Mouse (Mus musculus) midbrain, embryonic 11.5 days (tissue): ENCODE measurements around the gene Dennd6a. TPM values are rescaled to one million over a fixed set of nuclear protein-coding genes. Genes with fewer than 3 reads are reported as not detected.
A peak's percentile ranks its signal among the peaks of the same experiment; 100 is the strongest.

Source experiments
- ATAC-seq: fragments of 200-750 bp; cut with Nextera tagmentation; 2 replicates; pipeline ENCODE4 v1.8.0; 2017; ENCODE audit warnings: moderate TSS enrichment, moderate library complexity; ENCODE audit not compliant: low FRiP score
- DNase-seq: peaks from one replicate; pipeline ENCODE4 v3.0.0; 2015; ENCODE audit warnings: low spot score; ENCODE audit errors: missing footprints
- H3K27ac ChIP-seq: fragments of 300-500 bp; sonication (generic); 2 replicates; pipeline ENCODE4 v1.5.1; 2014; ENCODE audit warnings: low read depth, low read length
- H3K27me3 ChIP-seq: fragments of 300-500 bp; sonication (generic); 2 replicates; pipeline ENCODE4 v1.6.1; 2014; ENCODE audit warnings: mild to moderate bottlenecking, low read length, moderate library complexity, mixed read lengths; ENCODE audit not compliant: control insufficient read depth, insufficient read depth
- H3K36me3 ChIP-seq: fragments of 300-500 bp; sonication (generic); 2 replicates; pipeline ENCODE4 v1.6.1; 2014; ENCODE audit warnings: mild to moderate bottlenecking, low read length, moderate library complexity, mixed read lengths; ENCODE audit not compliant: control insufficient read depth, insufficient read depth
- H3K4me1 ChIP-seq: fragments of 300-500 bp; sonication (generic); 2 replicates; pipeline ENCODE4 v1.6.1; 2014; ENCODE audit warnings: low read length; ENCODE audit not compliant: control insufficient read depth, insufficient read depth
- H3K4me2 ChIP-seq: fragments of 300-500 bp; sonication (generic); 2 replicates; pipeline ENCODE4 v1.6.1; 2014; ENCODE audit warnings: mild to moderate bottlenecking, moderate library complexity
- H3K4me3 ChIP-seq: fragments of 300-500 bp; sonication (generic); 2 replicates; pipeline ENCODE4 v1.5.1; 2014; ENCODE audit warnings: low read depth, low read length
- H3K9ac ChIP-seq: fragments of 300-500 bp; sonication (generic); 2 replicates; pipeline ENCODE4 v1.6.1; 2014; ENCODE audit warnings: low read length
- H3K9me3 ChIP-seq: fragments of 300-500 bp; sonication (generic); 2 replicates; pipeline ENCODE4 v1.6.1; 2016; ENCODE audit warnings: low read length; ENCODE audit not compliant: control insufficient read depth
- WGBS: fragments of 180-500 bp; shearing (Covaris S2); extraction: QIAGEN DNeasy Blood & Tissue Kit; methylation state at CpG from one replicate; pipeline ENCODE4 v1.1.7; 2014; 5-methylcytosine and 5-hydroxymethylcytosine counted together
- polyA plus RNA-seq: library from polyadenylated mRNA; unstranded; fragments of >200 nt; fragmentation: Nextera tagmentation; extraction: Ambion mirVana; gene quantifications from 2 replicates; pipeline ENCODE4 v1.2.1, GENCODE M21; 2014

The Dennd6a gene
- polyA plus RNA-seq, 1 experiment from 2014 or later = 39.7 TPM

- no peak for DNase-seq
- Histone ChIP-seq H3K27me3 (no peaks in the 10 kb centered on the region), H3K9me3 (no peaks in the 10 kb centered on the region), H3K4me2 (no peak overlapping the region), H3K4me1 (peaks cover 5% of the 10 kb centered on the region; the same call in 1 of the 2 replicates), H3K9ac (no peak overlapping the region), H3K4me3 (no peak overlapping the region), H3K36me3 (peaks cover 2% of the 10 kb centered on the region; the same call in 1 of the 2 replicates), H3K27ac (no peak overlapping the region)
- 91% methylated on average over 2 of the region's 2 CpGs for WGBS
- no peak for ATAC-seq
Observed at GRCm38 (mm10) chr14:26647811-26648210, 74.2 kb downstream of the Dennd6a start.

GRCm38 (mm10) chr14:26651901-26652300, 78.2 kb downstream of the Dennd6a start:
- ATAC-seq = no peak
- no peaks in the 10 kb centered on the region for H3K9me3 ChIP-seq
- peaks cover 11% of the 10 kb centered on the region; the same call in 1 of the 2 replicates for H3K36me3 ChIP-seq
- DNase-seq = no peak
- no peak overlapping the region for H3K27ac ChIP-seq
- H3K4me3 ChIP-seq = no peak overlapping the region
- no peak overlapping the region for H3K9ac ChIP-seq
- no peak overlapping the region for H3K4me2 ChIP-seq
- H3K4me1 ChIP-seq = no peaks in the 10 kb centered on the region
- H3K27me3 ChIP-seq = no peaks in the 10 kb centered on the region

- Histone ChIP-seq H3K9ac (no peak overlapping the region), H3K4me1 (no peaks in the 10 kb centered on the region), H3K9me3 (no peaks in the 10 kb centered on the region), H3K27ac (no peak overlapping the region), H3K4me3 (no peak overlapping the region), H3K36me3 (peaks cover 6% of the 10 kb centered on the region), H3K27me3 (no peaks in the 10 kb centered on the region), H3K4me2 (no peak overlapping the region)
- DNase-seq (peak; percentile 76), ATAC-seq (no peak)
Observed at GRCm38 (mm10) chr14:26658178-26658577, 84.5 kb downstream of the Dennd6a start.

GRCm38 (mm10) chr14:26660233-26660632, 86.6 kb downstream of the Dennd6a start:
- DNase-seq (peak; percentile 79), ATAC-seq (no peak)
- 100% methylated on average over 1 of the region's 1 CpGs for WGBS
- H3K4me2 ChIP-seq = no peak overlapping the region
- no peaks in the 10 kb centered on the region for H3K9me3 ChIP-seq
- no peaks in the 10 kb centered on the region for H3K27me3 ChIP-seq
- H3K9ac ChIP-seq = no peak overlapping the region
- H3K36me3 ChIP-seq = peaks cover 2% of the 10 kb centered on the region
- no peak overlapping the region for H3K4me3 ChIP-seq
- H3K27ac ChIP-seq = no peak overlapping the region
- no peaks in the 10 kb centered on the region for H3K4me1 ChIP-seq

GRCm38 (mm10) chr14:26662016-26662415, 88.4 kb downstream of the Dennd6a start:
- peaks cover 3% of the 10 kb centered on the region for H3K36me3 ChIP-seq
- WGBS = 86% methylated on average over 3 of the region's 3 CpGs

GRCm38 (mm10) chr14:26662488-26662887, 88.8 kb downstream of the Dennd6a start:
- 90% methylated on average over 2 of the region's 2 CpGs for WGBS
- Histone ChIP-seq H3K9ac (no peak overlapping the region), H3K4me1 (peaks cover 8% of the 10 kb centered on the region), H3K9me3 (no peaks in the 10 kb centered on the region), H3K27me3 (no peaks in the 10 kb centered on the region), H3K36me3 (peaks cover 3% of the 10 kb centered on the region; the same call in 1 of the 2 replicates), H3K4me2 (no peak overlapping the region), H3K27ac (no peak overlapping the region), H3K4me3 (no peak overlapping the region)
- ATAC-seq (no peak), DNase-seq (peak; percentile 51)

More at GRCm38 (mm10) chr14:26662016-26662415, 88.4 kb downstream of the Dennd6a start:
- DNase-seq (peak; percentile 51), ATAC-seq (no peak)
- peaks cover 6% of the 10 kb centered on the region for H3K4me1 ChIP-seq
- no peak overlapping the region for H3K9ac ChIP-seq
- no peaks in the 10 kb centered on the region for H3K27me3 ChIP-seq
- no peak overlapping the region for H3K27ac ChIP-seq
- H3K4me3 ChIP-seq = no peak overlapping the region
- no peaks in the 10 kb centered on the region for H3K9me3 ChIP-seq
- H3K4me2 ChIP-seq = no peak overlapping the region

GRCm38 (mm10) chr14:26663851-26664250, 90.2 kb downstream of the Dennd6a start:
- Histone ChIP-seq H3K4me3 (no peak overlapping the region), H3K9ac (no peak overlapping the region), H3K4me2 (no peak overlapping the region), H3K9me3 (no peaks in the 10 kb centered on the region), H3K27ac (no peak overlapping the region), H3K27me3 (no peaks in the 10 kb centered on the region), H3K4me1 (peaks cover 15% of the 10 kb centered on the region), H3K36me3 (peaks cover 3% of the 10 kb centered on the region; the same call in 1 of the 2 replicates)
- 88% methylated on average over 2 of the region's 2 CpGs for WGBS
- ATAC-seq (no peak), DNase-seq (no peak)

GRCm38 (mm10) chr14:26667991-26668370, 94.3 kb downstream of the Dennd6a start:
- 28% methylated on average over 6 of the region's 6 CpGs for WGBS
- ATAC-seq (no peak), DNase-seq (peak; percentile 91)
- Histone ChIP-seq H3K9ac (peak overlapping the region; percentile 86), H3K4me2 (peak overlapping the region; percentile 84), H3K9me3 (no peaks in the 10 kb centered on the region), H3K27ac (no peak overlapping the region), H3K36me3 (peaks cover 3% of the 10 kb centered on the region; the same call in 1 of the 2 replicates), H3K4me3 (peak overlapping the region; percentile 96), H3K27me3 (no peaks in the 10 kb centered on the region), H3K4me1 (peaks cover 18% of the 10 kb centered on the region)

- H3K27me3 ChIP-seq = no peaks in the 10 kb centered on the region
- 1% methylated on average over 73 of the region's 73 CpGs for WGBS
Observed at GRCm38 (mm10) chr14:26668371-26669291, 95.0 kb downstream of the Dennd6a start.

More at GRCm38 (mm10) chr14:26668371-26669291, 95.0 kb downstream of the Dennd6a start:
- Histone ChIP-seq H3K9ac (peak overlapping the region; percentile 86), H3K9me3 (no peaks in the 10 kb centered on the region), H3K4me2 (peak overlapping the region; percentile 84), H3K27ac (peak overlapping the region; percentile 71), H3K36me3 (peaks cover 3% of the 10 kb centered on the region; the same call in 1 of the 2 replicates), H3K4me1 (peaks cover 18% of the 10 kb centered on the region), H3K4me3 (peak overlapping the region; percentile 96)
- DNase-seq (peak; percentile 93), ATAC-seq (peak; percentile 72)
